Mouse (Mus musculus): Measurements from ENCODE around the gene Thrb.

Thrb gene

DNA sequence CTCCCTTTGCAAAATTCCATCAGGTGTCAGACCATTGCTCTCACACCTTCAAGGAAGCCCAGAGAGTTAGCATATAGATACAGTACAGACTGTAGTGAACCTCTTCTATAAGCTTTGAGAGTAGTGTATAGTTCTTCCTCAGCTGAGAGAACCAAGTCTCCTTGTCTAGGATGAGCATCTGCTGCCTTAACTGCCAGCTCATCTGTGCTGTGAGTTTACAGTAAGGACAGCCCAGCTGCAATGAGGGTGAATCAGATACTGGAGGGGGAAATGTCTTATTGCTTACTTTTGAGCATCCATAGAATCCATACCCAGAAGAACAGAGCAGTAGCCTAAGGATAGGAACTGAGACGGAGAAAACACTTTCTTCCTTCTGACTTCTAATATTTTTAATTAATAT is 367.8 kb downstream of the Thrb start:
- DNase-seq (ENCODE audit: low read depth in 2 of 2, low spot score in 2 of 2): no peak

DNA sequence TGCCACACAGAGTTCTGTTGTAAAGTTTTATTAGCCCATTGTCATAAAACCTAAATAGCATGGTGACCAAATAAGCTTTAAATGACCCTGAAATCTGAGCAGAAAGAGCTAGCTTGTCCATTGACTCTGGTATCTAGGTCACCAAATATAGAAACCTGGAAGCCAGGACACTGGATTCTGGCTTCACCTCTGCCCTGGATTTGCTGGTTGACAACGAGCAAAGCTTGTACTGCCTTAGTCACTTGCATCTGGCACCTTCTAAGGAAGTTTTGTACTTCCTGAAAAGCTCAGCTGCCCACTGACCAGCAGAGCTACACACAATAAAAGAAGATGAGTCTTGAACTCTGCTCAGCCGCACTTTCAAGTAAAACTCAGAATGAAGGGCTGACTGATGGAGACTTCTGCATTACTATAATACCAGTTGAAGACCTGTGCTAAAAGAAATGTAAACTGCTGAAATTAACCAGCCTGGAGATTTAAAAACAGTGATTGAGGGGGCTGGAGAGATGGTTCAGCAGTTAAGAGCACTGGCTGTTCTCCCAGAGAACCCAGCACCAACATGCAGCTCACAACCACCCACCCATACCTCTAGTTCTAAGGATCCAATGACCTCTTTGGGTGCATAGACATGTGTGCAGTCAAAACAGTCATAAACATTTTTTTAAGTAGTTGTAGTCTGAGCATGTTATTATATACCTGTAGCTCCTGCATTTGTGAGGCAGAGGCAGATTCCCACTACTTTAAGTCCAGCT is 369.3 kb downstream of the Thrb start:
- DNase-seq (ENCODE audit: low read depth in 2 of 2, low spot score in 2 of 2): no peak

- no peak for DNase-seq (ENCODE audit: low read depth in 2 of 2, low spot score in 2 of 2)
Observed at GRCm38 (mm10) chr14:18031941-18032340, 371.9 kb downstream of the Thrb start.

GRCm38 (mm10) chr14:18036573-18036972 is 376.5 kb downstream of the Thrb start:
- DNase-seq (ENCODE audit: low read depth in 2 of 2, low spot score in 2 of 2): no peak

DNA sequence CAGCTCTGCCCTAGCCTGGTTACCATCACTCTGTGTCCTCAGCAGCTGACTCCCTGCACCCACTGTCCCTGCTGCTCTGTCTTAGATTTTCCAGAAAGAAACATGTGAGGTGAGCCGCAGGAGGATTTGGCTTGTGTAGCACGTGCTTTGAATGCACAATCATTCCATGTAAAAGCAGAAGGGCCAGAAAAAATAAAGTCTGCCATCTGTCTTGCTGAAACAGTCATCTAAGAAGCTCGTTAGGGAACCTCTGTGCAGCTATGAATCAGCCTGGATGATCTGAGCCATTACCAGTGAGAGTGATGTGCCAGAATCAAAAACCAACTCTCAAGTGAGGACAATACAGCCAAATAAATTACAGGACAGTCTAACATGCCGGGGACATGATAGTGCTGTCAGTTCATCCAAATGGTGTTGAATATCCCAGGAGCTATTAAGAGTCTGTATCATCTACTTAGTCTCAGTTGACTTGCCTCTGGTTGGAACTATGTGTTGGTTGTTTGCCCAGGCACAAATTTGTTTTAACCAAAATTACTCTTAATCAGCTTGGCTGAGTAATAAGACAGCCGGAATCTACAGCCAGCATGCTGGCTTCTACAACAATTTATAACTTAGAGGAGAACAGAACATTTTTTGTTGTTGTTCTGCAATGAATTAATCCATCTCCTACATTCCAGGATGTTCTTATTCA is 402.2 kb downstream of the Thrb start:
- no peak for DNase-seq (ENCODE audit: low read depth in 2 of 2, low spot score in 2 of 2)

All from CD8-positive naive resting alpha-beta T cell, adult 2 months (primary cell).